Mouse (Mus musculus) liver, postnatal 0 days (tissue): ENCODE measurements around the gene Gstm6.

ENCODE experiments used
- CTCF ChIP-seq: sonication (generic); IDR thresholded peaks from 2 replicates; pipeline ENCODE4 v1.5.1; 2016; ENCODE audit warnings: antibody characterized with exemption, low read depth
- EP300 ChIP-seq: IDR thresholded peaks from 2 replicates; pipeline ENCODE4 v1.6.1; 2016; ENCODE audit warnings: antibody characterized with exemption, low read depth, mild to moderate bottlenecking

DNA sequence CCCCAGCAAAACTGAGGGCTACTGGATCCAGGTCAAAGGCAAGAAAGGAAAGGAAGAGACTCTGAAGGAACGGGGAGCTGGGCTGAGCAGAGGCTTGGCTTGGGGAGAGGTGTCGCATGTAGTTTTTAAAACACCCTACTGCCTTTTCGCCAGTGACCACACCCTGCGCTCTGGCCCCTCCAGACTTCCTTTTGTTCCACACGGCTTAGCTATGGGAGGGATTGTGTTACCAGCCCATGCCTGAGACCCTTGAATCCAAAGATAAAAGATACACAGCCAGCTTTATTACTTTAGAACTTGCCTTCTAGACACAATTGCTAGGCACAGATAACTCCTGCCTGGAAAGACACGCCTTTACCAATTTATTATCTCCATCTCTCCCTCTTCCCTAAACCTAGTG is 37.6 kb downstream of the Gstm6 start:
- TF ChIP-seq CTCF = no peak
- TF ChIP-seq EP300 = no peak
